Mouse (Mus musculus) embryonic facial prominence, embryonic 15.5 days (tissue): Measurements from ENCODE around the gene Chrnb4. TPM values are rescaled to one million over a fixed set of nuclear protein-coding genes. Genes with fewer than 3 reads are reported as not detected.

Source experiments
- ATAC-seq: fragments of 200-750 bp; cut with Nextera tagmentation; 2 replicates; pipeline ENCODE4 v1.8.0; 2017; ENCODE audit warnings: low read depth, moderate TSS enrichment; ENCODE audit not compliant: insufficient number of reproducible peaks, low FRiP score, low TSS enrichment
- H3K27ac ChIP-seq: fragments of 300-500 bp; sonication (generic); replicated peaks from 2 replicates; pipeline ENCODE4 v1.5.1; 2015; ENCODE audit warnings: mild to moderate bottlenecking, inconsistent platforms
- H3K27me3 ChIP-seq: fragments of 300-500 bp; sonication (generic); 2 replicates; pipeline ENCODE4 v1.6.1; 2015; ENCODE audit warnings: inconsistent platforms
- H3K36me3 ChIP-seq: fragments of 300-500 bp; sonication (generic); 2 replicates; pipeline ENCODE4 v1.6.1; 2015; ENCODE audit warnings: mild to moderate bottlenecking, inconsistent platforms
- H3K4me1 ChIP-seq: fragments of 300-500 bp; sonication (generic); 2 replicates; pipeline ENCODE4 v1.6.1; 2015; ENCODE audit warnings: inconsistent platforms
- H3K4me2 ChIP-seq: fragments of 300-500 bp; sonication (generic); replicated peaks from 2 replicates; pipeline ENCODE4 v1.6.1; 2015; ENCODE audit warnings: mild to moderate bottlenecking, inconsistent platforms
- H3K4me3 ChIP-seq: fragments of 300-500 bp; sonication (generic); replicated peaks from 2 replicates; pipeline ENCODE4 v1.5.1; 2015; ENCODE audit warnings: mild to moderate bottlenecking, inconsistent platforms
- H3K9ac ChIP-seq: fragments of 300-500 bp; sonication (generic); 2 replicates; pipeline ENCODE4 v1.6.1; 2015; ENCODE audit warnings: inconsistent platforms
- H3K9me3 ChIP-seq: fragments of 300-500 bp; sonication (generic); replicated peaks from 2 replicates; pipeline ENCODE4 v1.6.1; 2016; ENCODE audit warnings: inconsistent platforms
- WGBS: fragments of 180-500 bp; shearing (Covaris S2); methylation state at CpG from one replicate; pipeline ENCODE4 v1.1.7; 2015; 5-methylcytosine and 5-hydroxymethylcytosine counted together
- polyA plus RNA-seq: library from polyadenylated mRNA; unstranded; fragments of >200 nt; fragmentation: Nextera tagmentation; extraction: Ambion mirVana; gene quantifications from 2 replicates; pipeline ENCODE4 v1.2.1, GENCODE M21; 2015

Chrnb4 gene
- polyA plus RNA-seq, 1 experiment from 2014 or later: 0.65 TPM

DNA sequence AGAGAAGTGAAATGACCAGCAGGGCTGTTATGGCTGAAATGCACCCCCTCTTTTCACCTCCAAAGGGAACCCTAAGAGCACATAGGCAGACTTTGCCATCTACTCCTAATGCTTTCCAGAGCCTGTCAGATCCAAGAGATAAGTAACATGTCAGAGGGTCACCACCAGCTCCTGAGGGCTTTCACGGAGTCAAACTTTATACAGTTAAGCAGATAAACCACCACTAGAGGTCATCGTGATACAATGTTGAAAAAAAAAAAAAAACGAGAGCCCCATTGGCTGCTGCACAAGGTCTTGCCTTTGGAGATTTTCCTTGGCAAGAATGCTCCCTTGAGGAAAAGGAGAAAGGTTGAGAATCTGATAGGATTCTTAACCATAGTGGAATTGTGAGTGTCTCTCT is 1.8 kb downstream of the Chrnb4 start:
- Histone ChIP-seq H3K9me3 (no peaks in the 10 kb centered on the region), H3K36me3 (no peaks in the 10 kb centered on the region), H3K9ac (no peak overlapping the region), H3K27ac (no peak overlapping the region), H3K27me3 (no peaks in the 10 kb centered on the region), H3K4me1 (peaks cover 11% of the 10 kb centered on the region), H3K4me3 (no peak overlapping the region), H3K4me2 (no peak overlapping the region)
- no peak for ATAC-seq
- WGBS: 2% methylated on average over 3 of the region's 3 CpGs

DNA sequence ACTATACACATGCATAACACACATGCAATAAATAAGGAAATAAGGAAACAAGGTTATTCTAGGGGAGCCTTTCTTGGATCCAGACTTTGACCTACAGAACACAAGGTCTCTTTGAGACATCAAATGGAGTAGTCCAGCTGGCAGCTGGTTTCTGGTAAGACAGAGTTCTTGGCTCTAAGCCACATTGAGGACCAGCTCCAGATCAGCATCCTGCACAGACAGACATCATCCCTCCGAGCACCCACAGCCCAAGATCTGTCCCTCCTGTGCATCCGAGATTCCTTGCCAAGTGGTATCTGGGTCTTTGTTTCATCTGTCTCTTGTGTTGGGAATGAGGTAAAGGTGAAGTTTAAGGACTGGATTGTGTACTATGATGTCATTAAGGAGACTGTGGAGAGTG is 3.6 kb downstream of the Chrnb4 start:
- ATAC-seq: no peak
- WGBS: 61% methylated on average over 2 of the region's 2 CpGs
- no peak overlapping the region for H3K4me2 ChIP-seq
- H3K9ac ChIP-seq: no peak overlapping the region
- H3K4me1 ChIP-seq: peaks cover 11% of the 10 kb centered on the region
- no peak overlapping the region for H3K27ac ChIP-seq
- H3K4me3 ChIP-seq: no peak overlapping the region
- H3K27me3 ChIP-seq: no peaks in the 10 kb centered on the region
- no peaks in the 10 kb centered on the region for H3K36me3 ChIP-seq
- no peaks in the 10 kb centered on the region for H3K9me3 ChIP-seq

DNA sequence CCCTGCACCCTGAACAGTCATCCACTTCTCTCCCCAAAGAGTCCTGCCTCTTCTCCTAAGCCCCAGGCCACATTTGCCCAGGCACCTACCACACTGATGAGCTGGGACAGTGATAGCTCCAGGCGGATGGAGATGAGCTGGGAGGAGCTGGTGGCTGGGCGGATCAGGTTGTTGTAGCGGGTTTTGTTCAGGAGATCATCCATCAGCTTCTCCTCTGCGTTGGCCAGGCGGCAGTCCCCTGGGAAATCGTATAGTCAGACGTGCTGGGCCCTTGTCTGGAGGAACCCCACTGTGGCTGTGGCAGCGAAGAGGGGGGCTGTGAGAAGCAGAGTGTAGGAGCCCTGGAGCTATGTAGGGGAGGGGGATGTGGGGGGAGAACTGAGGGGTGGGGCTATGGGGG is 4.9 kb downstream of the Chrnb4 start:
- no peaks in the 10 kb centered on the region for H3K9me3 ChIP-seq
- no peaks in the 10 kb centered on the region for H3K27me3 ChIP-seq
- no peaks in the 10 kb centered on the region for H3K36me3 ChIP-seq
- H3K9ac ChIP-seq: no peak overlapping the region
- no peak overlapping the region for H3K4me2 ChIP-seq
- H3K4me3 ChIP-seq: no peak overlapping the region
- H3K27ac ChIP-seq: no peak overlapping the region
- ATAC-seq: no peak
- peaks cover 9% of the 10 kb centered on the region for H3K4me1 ChIP-seq
- WGBS: 16% methylated on average over 8 of the region's 8 CpGs

DNA sequence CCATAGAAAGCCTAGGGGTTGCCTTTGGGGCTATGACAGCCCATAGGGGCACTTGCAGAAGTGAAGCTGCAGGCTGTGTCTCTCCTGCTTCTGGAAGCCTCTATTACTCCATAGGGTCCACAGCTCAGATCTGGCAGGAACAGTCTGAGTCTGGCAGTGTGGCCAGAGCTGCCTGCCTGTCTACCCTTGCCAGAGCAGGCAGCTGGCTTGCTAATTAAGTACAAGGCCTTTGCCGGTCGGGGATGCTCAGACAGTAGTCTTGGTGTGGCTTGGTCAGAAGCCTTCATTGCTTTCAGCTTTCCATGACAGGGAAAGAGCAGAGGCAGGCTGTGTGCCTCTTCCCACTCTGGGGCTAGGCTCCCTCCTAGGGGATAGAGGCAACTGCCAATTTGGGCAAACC is 7.2 kb downstream of the Chrnb4 start:
- H3K4me3 ChIP-seq: no peak overlapping the region
- no peaks in the 10 kb centered on the region for H3K27me3 ChIP-seq
- 47% methylated on average over 2 of the region's 2 CpGs for WGBS
- no peak overlapping the region for H3K27ac ChIP-seq
- H3K36me3 ChIP-seq: no peaks in the 10 kb centered on the region
- no peak overlapping the region for H3K9ac ChIP-seq
- ATAC-seq: no peak
- H3K9me3 ChIP-seq: no peaks in the 10 kb centered on the region
- H3K4me2 ChIP-seq: no peak overlapping the region
- H3K4me1 ChIP-seq: no peaks in the 10 kb centered on the region

DNA sequence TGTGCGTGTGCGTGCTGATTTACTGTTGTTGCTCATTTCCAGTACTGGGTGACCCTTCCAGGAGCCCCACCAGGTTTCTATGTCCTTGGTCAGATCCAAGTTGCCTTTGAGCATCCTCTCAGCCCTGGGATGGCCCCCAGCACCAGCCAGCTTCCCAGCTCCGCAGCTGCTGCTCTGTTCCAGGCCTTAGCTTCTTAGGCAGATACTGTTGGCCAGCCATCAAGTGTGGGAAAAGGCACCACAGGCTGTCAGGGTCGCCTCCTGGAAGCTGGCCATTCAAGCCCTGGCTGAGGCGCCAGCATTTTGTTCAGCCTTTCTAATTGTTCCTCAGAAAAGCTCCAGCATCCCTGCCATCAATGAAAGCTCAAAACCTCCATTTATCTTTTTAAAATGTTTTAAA is 8.6 kb downstream of the Chrnb4 start:
- Histone ChIP-seq H3K9me3 (no peaks in the 10 kb centered on the region), H3K4me2 (no peak overlapping the region), H3K9ac (no peak overlapping the region), H3K4me1 (no peaks in the 10 kb centered on the region), H3K27ac (no peak overlapping the region), H3K27me3 (no peaks in the 10 kb centered on the region), H3K36me3 (no peaks in the 10 kb centered on the region), H3K4me3 (no peak overlapping the region)
- 72% methylated on average over 5 of the region's 5 CpGs for WGBS
- no peak for ATAC-seq

DNA sequence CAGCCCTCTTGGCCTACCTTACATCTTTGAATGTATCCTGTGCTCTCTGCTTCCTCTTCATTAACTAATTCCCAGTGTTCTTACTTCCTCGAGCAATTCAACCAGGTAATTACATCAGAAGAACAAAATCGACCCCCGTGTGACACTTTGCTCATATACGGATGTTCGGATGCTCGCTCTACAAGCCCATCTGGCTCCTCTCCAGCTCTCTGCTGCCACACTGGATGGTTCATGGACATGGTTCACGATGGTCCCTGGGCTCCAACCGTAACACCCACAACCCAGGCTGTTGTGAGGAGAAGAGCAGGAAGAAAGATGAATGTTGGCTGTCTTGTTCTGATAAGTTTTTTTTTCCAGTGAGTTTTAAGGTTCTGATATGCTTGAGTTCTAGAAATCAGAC is 9.6 kb downstream of the Chrnb4 start:
- WGBS: 65% methylated on average over 8 of the region's 8 CpGs
- Histone ChIP-seq H3K27ac (no peak overlapping the region), H3K4me2 (no peak overlapping the region), H3K27me3 (no peaks in the 10 kb centered on the region), H3K4me1 (no peaks in the 10 kb centered on the region), H3K9me3 (no peaks in the 10 kb centered on the region), H3K36me3 (no peaks in the 10 kb centered on the region), H3K9ac (no peak overlapping the region), H3K4me3 (no peak overlapping the region)
- ATAC-seq: no peak

DNA sequence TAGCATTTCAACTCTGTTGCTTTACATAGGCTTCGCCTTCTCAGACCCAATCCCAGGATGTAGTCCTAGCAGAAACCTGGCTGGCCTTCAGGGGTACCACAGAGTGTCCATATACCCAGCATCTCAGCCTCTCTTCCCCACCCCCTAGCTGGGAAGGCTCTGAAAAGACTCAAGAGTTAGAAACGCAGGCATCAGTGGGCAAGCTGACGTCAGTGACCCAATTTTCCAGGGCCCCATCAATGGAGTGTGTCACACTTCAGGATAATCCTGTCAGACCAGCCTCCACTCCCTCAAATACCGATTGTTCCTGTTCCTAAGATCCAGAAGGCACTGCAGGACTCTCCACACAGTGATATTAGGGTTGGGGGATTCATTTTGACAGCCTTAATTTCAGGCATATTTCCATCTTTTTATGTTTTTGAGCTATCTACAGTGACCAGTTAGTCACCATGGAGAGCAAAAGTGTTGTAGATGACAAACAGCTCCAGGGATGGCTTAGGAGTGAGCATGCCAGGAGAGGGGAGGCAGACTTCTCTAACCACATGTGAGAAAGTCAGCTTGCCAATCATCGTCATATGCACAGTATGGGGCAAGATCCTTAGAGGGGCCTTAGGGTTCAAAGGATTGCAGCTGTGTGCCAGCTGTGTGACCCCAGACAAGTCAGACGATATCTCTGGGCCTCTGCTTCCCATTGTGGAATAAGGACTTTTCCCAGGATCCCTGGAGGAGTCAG is 17.0 kb downstream of the Chrnb4 start:
- H3K9me3 ChIP-seq: no peaks in the 10 kb centered on the region
- no peak for ATAC-seq
- peaks cover under 1% of the 10 kb centered on the region; the same call in 1 of the 2 replicates for H3K4me1 ChIP-seq
- H3K27ac ChIP-seq: no peak overlapping the region
- no peaks in the 10 kb centered on the region for H3K36me3 ChIP-seq
- H3K9ac ChIP-seq: no peak overlapping the region
- peaks cover 10% of the 10 kb centered on the region for H3K27me3 ChIP-seq
- no peak overlapping the region for H3K4me2 ChIP-seq
- 28% methylated on average over 6 of the region's 6 CpGs for WGBS
- H3K4me3 ChIP-seq: no peak overlapping the region

DNA sequence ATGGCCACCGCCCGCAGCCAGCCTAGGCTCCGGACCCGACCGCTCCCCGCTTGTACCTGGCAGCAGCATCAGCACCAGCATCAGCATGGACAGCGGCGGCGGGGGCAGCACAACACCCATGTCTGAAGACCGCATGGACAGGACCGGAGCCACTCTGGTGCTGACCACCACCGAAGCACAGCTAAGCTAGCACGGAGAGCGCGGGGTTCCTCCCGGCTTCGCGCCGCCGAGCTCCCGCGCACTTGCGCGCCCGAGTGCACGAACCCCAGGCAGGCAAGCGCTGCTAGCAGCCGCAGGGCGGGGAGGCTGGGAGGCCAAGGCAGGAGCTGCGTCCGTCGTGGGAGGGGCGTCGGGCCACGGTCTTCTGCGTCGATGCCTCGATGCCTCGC is 22.3 kb downstream of the Chrnb4 start, which contains the start of gene Chrna3:
TSS of gene Chrna3 (minus strand) at position 288 of the 389 bp plus-strand sequence.
- H3K9ac ChIP-seq: no peak within 1 kb of the TSS
- H3K27me3 ChIP-seq: peaks cover 37% of the 10 kb centered on the region
- peaks cover 11% of the 10 kb centered on the region for H3K4me1 ChIP-seq
- ATAC-seq: peak; percentile 45; the same call in 1 of the 2 replicates
- H3K36me3 ChIP-seq: no peaks in the 10 kb centered on the region
- H3K4me2 ChIP-seq: peak within 1 kb of the TSS; percentile 58
- no peaks in the 10 kb centered on the region for H3K9me3 ChIP-seq
- under 1% methylated on average over 39 of the region's 39 CpGs for WGBS
- H3K27ac ChIP-seq: no peak within 1 kb of the TSS
- peak within 1 kb of the TSS; percentile 37 for H3K4me3 ChIP-seq

DNA sequence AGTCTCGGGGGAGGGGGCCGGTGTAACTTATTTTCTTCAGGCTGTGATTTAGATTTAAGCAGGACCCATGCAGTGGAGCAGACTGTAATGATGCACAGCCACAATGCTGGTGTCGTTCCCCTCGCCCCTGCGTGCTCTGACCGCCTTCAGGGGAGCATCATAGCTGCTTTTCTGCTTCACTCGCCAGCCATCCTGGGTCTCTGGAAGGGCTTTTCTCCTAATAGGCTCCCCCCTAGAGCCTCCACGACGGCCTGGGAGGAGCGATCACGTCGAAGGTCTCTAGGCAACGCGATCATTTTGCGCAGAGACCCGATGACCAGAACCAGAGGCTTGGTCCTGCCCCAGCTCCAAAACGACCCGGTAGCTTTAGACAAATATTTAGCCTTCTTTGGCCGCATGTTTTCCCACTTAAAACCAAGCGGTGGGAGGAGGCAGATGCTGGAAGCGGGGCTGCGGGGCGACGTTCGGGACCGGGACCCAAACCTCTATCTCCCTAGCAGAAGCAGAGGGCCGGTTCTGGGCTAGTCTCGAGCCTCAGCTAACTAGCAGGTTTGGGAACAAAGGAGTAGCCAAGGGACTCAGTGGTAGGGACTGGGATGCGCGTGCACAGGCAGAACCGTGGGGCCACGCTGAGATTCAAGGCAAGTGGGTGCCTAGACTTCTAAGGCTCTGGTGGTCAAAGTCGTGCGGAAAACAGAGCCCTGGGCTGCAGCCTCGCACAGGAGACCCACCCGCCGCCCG is 22.9 kb downstream of the Chrnb4 start:
- H3K4me3 ChIP-seq: peak overlapping the region; percentile 37
- 10% methylated on average over 38 of the region's 38 CpGs for WGBS
- H3K9me3 ChIP-seq: no peaks in the 10 kb centered on the region
- H3K27ac ChIP-seq: no peak overlapping the region
- H3K4me1 ChIP-seq: peaks cover 11% of the 10 kb centered on the region
- no peak overlapping the region for H3K9ac ChIP-seq
- H3K36me3 ChIP-seq: no peaks in the 10 kb centered on the region
- peak overlapping the region; percentile 58 for H3K4me2 ChIP-seq
- peaks cover 37% of the 10 kb centered on the region for H3K27me3 ChIP-seq
- no peak for ATAC-seq

DNA sequence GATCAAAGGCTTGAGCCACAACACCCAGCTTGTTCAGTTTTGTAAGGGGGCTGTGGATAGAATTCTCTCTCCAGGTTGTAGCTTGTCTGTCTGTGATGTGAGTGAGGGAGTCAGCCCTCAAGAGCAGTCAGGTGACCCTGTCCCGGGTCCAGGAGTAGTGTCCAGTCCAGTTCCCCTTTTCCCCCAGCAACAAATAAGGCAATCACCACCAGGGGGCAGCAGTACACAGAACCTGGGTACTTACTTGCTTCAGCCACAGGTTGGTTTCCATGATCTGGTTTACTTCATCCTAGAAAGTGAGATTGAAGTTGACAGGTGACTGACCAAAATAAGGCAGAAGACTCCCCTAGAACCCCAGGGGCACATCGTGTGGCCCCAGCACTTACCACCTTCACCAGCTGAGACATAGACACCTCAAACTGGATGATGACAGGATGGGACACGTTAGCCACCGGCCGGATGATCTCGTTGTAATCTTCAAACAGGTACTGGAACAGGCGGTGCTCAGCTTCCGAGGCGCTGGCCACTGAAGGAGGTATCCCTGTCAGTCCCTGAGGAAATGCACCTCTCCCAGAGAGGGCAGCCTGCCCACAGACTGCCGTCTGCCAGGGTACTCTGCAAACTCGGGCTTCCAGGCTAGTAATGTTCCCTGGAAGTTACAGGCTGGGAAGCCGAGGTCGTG is 24.5 kb downstream of the Chrnb4 start:
- no peak for ATAC-seq
- H3K27me3 ChIP-seq: peaks cover 37% of the 10 kb centered on the region
- H3K4me2 ChIP-seq: no peak overlapping the region
- no peak overlapping the region for H3K9ac ChIP-seq
- H3K4me3 ChIP-seq: no peak overlapping the region
- peaks cover 11% of the 10 kb centered on the region for H3K4me1 ChIP-seq
- no peaks in the 10 kb centered on the region for H3K9me3 ChIP-seq
- no peak overlapping the region for H3K27ac ChIP-seq
- H3K36me3 ChIP-seq: no peaks in the 10 kb centered on the region
- WGBS: 26% methylated on average over 13 of the region's 13 CpGs

DNA sequence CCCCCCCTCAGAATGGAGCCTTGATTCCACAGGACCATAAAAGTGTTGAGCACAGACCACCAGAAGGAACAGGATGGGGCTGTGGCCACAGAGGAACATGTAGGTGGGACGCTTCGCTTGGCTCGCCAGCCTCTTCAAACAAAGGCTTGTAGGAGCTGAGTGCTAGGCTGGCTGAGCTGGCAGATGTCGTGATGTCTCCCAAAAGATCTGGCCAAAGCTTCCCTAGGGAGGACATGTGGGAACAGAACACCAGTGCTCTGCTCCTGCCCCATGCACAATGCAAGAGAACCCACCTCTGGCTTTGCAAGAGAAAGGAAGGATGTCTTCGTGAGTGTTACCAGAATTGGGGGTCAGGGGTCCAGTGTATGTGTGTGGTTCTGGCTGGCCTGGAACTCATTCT is 25.3 kb downstream of the Chrnb4 start:
- Histone ChIP-seq H3K27ac (no peak overlapping the region), H3K27me3 (peaks cover 37% of the 10 kb centered on the region), H3K9me3 (no peaks in the 10 kb centered on the region), H3K4me2 (no peak overlapping the region), H3K4me3 (no peak overlapping the region), H3K4me1 (peaks cover 11% of the 10 kb centered on the region), H3K9ac (no peak overlapping the region), H3K36me3 (no peaks in the 10 kb centered on the region)
- ATAC-seq: no peak
- WGBS: 82% methylated on average over 5 of the region's 5 CpGs
